Mouse (Mus musculus) bone marrow macrophage, adult 2 months (primary cell): ENCODE measurements at regions not wholly inside any gene's neighbourhood (a gene's known extent, or its start where the extent isn't known, plus 50 kb on each side); places are given as distances from the start of the nearest gene placed in this dataset.

Experiments used
- CTCF ChIP-seq: IDR thresholded peaks from 2 replicates; pipeline ENCODE4 v1.5.1; 2012; ENCODE audit warnings: low read depth, mild to moderate bottlenecking, low read length, moderate library complexity
- POLR2A ChIP-seq: IDR thresholded peaks from 2 replicates; pipeline ENCODE4 v1.6.1; 2012; ENCODE audit warnings: mild to moderate bottlenecking, low read depth, low read length, borderline replicate concordance

GRCm38 (mm10) chr3:144091231-144091630 lies 113.8 kb downstream of the Lmo4 start:
- TF ChIP-seq POLR2A = no peak
- TF ChIP-seq CTCF = no peak
